Mouse (Mus musculus): ENCODE results near the gene 1110008L16Rik.

- TF ChIP-seq POLR2A (IDR thresholded peaks at IDR 0.05; ENCODE audit: borderline replicate concordance, control insufficient read depth, low read depth, low read length) = no peak
- no peak for TF ChIP-seq CTCF (IDR thresholded peaks at IDR 0.05; ENCODE audit: control insufficient read depth, insufficient read depth, low read length)
Observed at GRCm38 (mm10) chr12:55422057-55422456, 122.7 kb downstream of the 1110008L16Rik start.
